Mouse (Mus musculus): Measurements from ENCODE around the gene Pnrc1. TPM values are rescaled to one million over a fixed set of nuclear protein-coding genes. Genes with fewer than 3 reads are reported as not detected.

Pnrc1 gene
- polyA plus RNA-seq, 1 experiment = 250 TPM

DNA sequence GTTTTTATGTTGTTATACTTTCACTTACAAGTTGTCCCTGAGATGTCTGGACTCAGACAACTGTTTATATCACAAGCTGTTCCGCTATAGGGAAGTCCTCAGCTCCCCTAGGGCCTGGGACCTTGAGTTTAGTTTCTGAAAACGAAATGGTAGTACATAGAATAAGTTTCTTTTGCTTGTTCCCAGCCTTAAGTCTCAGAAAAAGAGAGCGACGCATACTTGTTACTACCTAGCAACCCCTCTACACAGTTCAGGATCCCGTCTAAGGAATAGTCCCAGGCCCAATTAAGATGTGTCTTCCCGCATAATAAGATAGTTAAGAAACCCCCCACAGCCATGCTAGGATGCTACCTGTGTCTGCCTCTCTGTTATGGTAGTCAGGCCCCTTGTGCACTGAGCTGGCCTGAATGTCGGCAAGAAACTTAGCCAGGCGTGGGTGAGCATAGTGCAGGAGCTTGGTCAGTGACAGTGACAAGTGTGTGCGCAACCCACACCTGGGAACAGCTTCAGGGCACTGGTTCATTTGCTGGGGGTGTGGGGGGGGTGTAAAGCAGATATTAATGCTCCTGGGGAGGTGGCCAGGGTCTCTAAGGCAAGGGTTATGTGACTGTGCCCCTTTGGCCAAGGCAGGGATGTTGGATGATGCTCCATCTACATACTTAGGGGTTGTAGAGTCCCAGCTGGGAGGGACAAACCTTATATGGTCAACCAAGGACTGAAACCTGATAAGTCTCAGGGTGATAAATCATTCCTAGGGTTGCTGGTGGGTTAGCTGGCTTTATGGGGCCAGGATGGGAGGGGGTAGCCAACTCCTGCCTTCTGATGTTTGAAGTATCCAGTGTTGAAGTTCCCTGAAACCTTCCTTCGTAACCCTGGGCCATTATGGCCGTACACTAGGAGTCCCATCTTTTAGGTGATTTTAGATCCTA, 19.3 kb downstream of the Pnrc1 start:
- Histone ChIP-seq H3K4me3 (ENCODE audit: control insufficient read depth, insufficient read depth, low read length) (no peak overlapping the region), H3K4me1 (replicated peaks; ENCODE audit: control insufficient read depth, insufficient read depth, low read length) (peaks cover 9% of the 10 kb centered on the region), H3K27me3 (ENCODE audit: control insufficient read depth, insufficient read depth, low read length) (no peaks in the 10 kb centered on the region), H3K27ac (ENCODE audit: control insufficient read depth, insufficient read depth, low read length) (peak overlapping the region; percentile 56; the same call in 1 of the 2 replicates), H3K36me3 (ENCODE audit: control insufficient read depth, insufficient read depth, low read length) (no peaks in the 10 kb centered on the region)
- TF ChIP-seq POLR2A (IDR thresholded peaks at IDR 0.05; ENCODE audit: control insufficient read depth, extremely low read depth, insufficient read depth, low read length, poor library complexity) (no peak), CTCF (IDR thresholded peaks at IDR 0.05; ENCODE audit: borderline replicate concordance, control insufficient read depth, extremely low read depth, insufficient read depth, low read length, poor library complexity) (no peak)
- no peak for DNase-seq
- WGBS = 97% methylated on average over 11 of the region's 11 CpGs

GRCm38 (mm10) chr4:33264979-33265726, 24.8 kb downstream of the Pnrc1 start:
- Histone ChIP-seq H3K4me1 (replicated peaks; ENCODE audit: control insufficient read depth, insufficient read depth, low read length) (peaks cover 12% of the 10 kb centered on the region; the same call in 1 of the 2 replicates), H3K4me3 (ENCODE audit: control insufficient read depth, insufficient read depth, low read length) (no peak overlapping the region), H3K27ac (ENCODE audit: control insufficient read depth, insufficient read depth, low read length) (no peak overlapping the region), H3K36me3 (ENCODE audit: control insufficient read depth, insufficient read depth, low read length) (no peaks in the 10 kb centered on the region), H3K27me3 (ENCODE audit: control insufficient read depth, insufficient read depth, low read length) (no peaks in the 10 kb centered on the region)
- DNase-seq = no peak
- 78% methylated on average over 11 of the region's 11 CpGs for WGBS
- TF ChIP-seq CTCF (IDR thresholded peaks at IDR 0.05; ENCODE audit: borderline replicate concordance, control insufficient read depth, extremely low read depth, insufficient read depth, low read length, poor library complexity) (no peak), POLR2A (IDR thresholded peaks at IDR 0.05; ENCODE audit: control insufficient read depth, extremely low read depth, insufficient read depth, low read length, poor library complexity) (no peak)

- Histone ChIP-seq H3K36me3 (ENCODE audit: control insufficient read depth, insufficient read depth, low read length) (no peaks in the 10 kb centered on the region), H3K27ac (ENCODE audit: control insufficient read depth, insufficient read depth, low read length) (no peak overlapping the region), H3K4me3 (ENCODE audit: control insufficient read depth, insufficient read depth, low read length) (no peak overlapping the region), H3K27me3 (ENCODE audit: control insufficient read depth, insufficient read depth, low read length) (no peaks in the 10 kb centered on the region), H3K4me1 (replicated peaks; ENCODE audit: control insufficient read depth, insufficient read depth, low read length) (peaks cover 7% of the 10 kb centered on the region; the same call in 1 of the 2 replicates)
- TF ChIP-seq POLR2A (IDR thresholded peaks at IDR 0.05; ENCODE audit: control insufficient read depth, extremely low read depth, insufficient read depth, low read length, poor library complexity) = no peak
- no peak for TF ChIP-seq CTCF (IDR thresholded peaks at IDR 0.05; ENCODE audit: borderline replicate concordance, control insufficient read depth, extremely low read depth, insufficient read depth, low read length, poor library complexity)
- WGBS = 89% methylated on average over 1 of the region's 1 CpGs
- no peak for DNase-seq
Measured at GRCm38 (mm10) chr4:33262897-33263296, 27.1 kb downstream of the Pnrc1 start.

- TF ChIP-seq POLR2A (IDR thresholded peaks at IDR 0.05; ENCODE audit: control insufficient read depth, extremely low read depth, insufficient read depth, low read length, poor library complexity) (no peak), CTCF (IDR thresholded peaks at IDR 0.05; ENCODE audit: borderline replicate concordance, control insufficient read depth, extremely low read depth, insufficient read depth, low read length, poor library complexity) (no peak)
- Histone ChIP-seq H3K27ac (ENCODE audit: control insufficient read depth, insufficient read depth, low read length) (no peak overlapping the region), H3K4me3 (ENCODE audit: control insufficient read depth, insufficient read depth, low read length) (no peak overlapping the region), H3K36me3 (ENCODE audit: control insufficient read depth, insufficient read depth, low read length) (no peaks in the 10 kb centered on the region), H3K4me1 (replicated peaks; ENCODE audit: control insufficient read depth, insufficient read depth, low read length) (peaks cover 7% of the 10 kb centered on the region; the same call in 1 of the 2 replicates), H3K27me3 (ENCODE audit: control insufficient read depth, insufficient read depth, low read length) (no peaks in the 10 kb centered on the region)
- WGBS = 35% methylated on average over 7 of the region's 7 CpGs
- no peak for DNase-seq
Measured at GRCm38 (mm10) chr4:33261311-33261753, 28.6 kb downstream of the Pnrc1 start.

DNA sequence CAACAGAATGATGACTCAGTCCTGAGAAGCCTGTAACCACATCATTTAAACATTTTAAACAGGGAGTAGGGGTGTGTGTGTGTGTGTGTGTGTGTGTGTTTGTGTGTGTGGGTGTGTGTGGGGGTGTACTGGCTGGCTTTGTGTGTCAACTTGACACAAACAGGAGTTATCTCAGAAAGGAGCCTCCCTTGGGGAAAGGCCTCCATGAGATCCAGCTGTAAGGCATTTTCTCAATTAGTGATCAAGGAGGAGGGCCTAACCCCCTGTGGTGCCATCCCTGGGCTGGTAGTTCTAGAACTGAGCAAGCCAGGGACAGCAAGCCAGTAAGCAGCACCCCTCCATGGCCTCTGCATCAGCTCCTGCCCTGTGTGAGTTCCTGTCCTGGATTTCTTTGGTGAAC, 29.7 kb downstream of the Pnrc1 start:
- H3K4me1 ChIP-seq (replicated peaks; ENCODE audit: control insufficient read depth, insufficient read depth, low read length) = peaks cover 7% of the 10 kb centered on the region; the same call in 1 of the 2 replicates
- TF ChIP-seq CTCF (IDR thresholded peaks at IDR 0.05; ENCODE audit: borderline replicate concordance, control insufficient read depth, extremely low read depth, insufficient read depth, low read length, poor library complexity) = no peak
- TF ChIP-seq POLR2A (IDR thresholded peaks at IDR 0.05; ENCODE audit: control insufficient read depth, extremely low read depth, insufficient read depth, low read length, poor library complexity) = no peak
- H3K4me3 ChIP-seq (ENCODE audit: control insufficient read depth, insufficient read depth, low read length) = no peak overlapping the region
- DNase-seq = no peak
- H3K27me3 ChIP-seq (ENCODE audit: control insufficient read depth, insufficient read depth, low read length) = no peaks in the 10 kb centered on the region
- no peaks in the 10 kb centered on the region for H3K36me3 ChIP-seq (ENCODE audit: control insufficient read depth, insufficient read depth, low read length)
- H3K27ac ChIP-seq (ENCODE audit: control insufficient read depth, insufficient read depth, low read length) = no peak overlapping the region

GRCm38 (mm10) chr4:33257263-33257964, 32.5 kb downstream of the Pnrc1 start:
- no peak overlapping the region for H3K4me3 ChIP-seq (ENCODE audit: control insufficient read depth, insufficient read depth, low read length)
- TF ChIP-seq POLR2A (IDR thresholded peaks at IDR 0.05; ENCODE audit: control insufficient read depth, extremely low read depth, insufficient read depth, low read length, poor library complexity) (no peak), CTCF (IDR thresholded peaks at IDR 0.05; ENCODE audit: borderline replicate concordance, control insufficient read depth, extremely low read depth, insufficient read depth, low read length, poor library complexity) (no peak)
- H3K36me3 ChIP-seq (ENCODE audit: control insufficient read depth, insufficient read depth, low read length) = no peaks in the 10 kb centered on the region
- 94% methylated on average over 11 of the region's 11 CpGs for WGBS
- no peak for DNase-seq
- H3K27me3 ChIP-seq (ENCODE audit: control insufficient read depth, insufficient read depth, low read length) = no peaks in the 10 kb centered on the region
- peaks cover 11% of the 10 kb centered on the region for H3K4me1 ChIP-seq (replicated peaks; ENCODE audit: control insufficient read depth, insufficient read depth, low read length)
- H3K27ac ChIP-seq (ENCODE audit: control insufficient read depth, insufficient read depth, low read length) = no peak overlapping the region

All from thymus, adult 2 months (tissue).